Mouse (Mus musculus) ES-Bruce4 (cell line): ENCODE measurements around the gene Cfl1. TPM values are rescaled to one million over a fixed set of nuclear protein-coding genes. Genes with fewer than 3 reads are reported as not detected.

Experiments
- H3K27ac ChIP-seq: 2 replicates; pipeline ENCODE4 v1.5.1; 2012; ENCODE audit warnings: low read length, inconsistent platforms; ENCODE audit not compliant: insufficient read depth
- H3K27me3 ChIP-seq: 2 replicates; pipeline ENCODE4 v1.6.1; 2012; ENCODE audit warnings: mild to moderate bottlenecking, low read length, inconsistent platforms; ENCODE audit not compliant: control insufficient read depth, poor library complexity, insufficient read depth, severe bottlenecking
- H3K36me3 ChIP-seq: 2 replicates; pipeline ENCODE4 v1.6.1; 2012; ENCODE audit warnings: inconsistent platforms, mild to moderate bottlenecking, low read length, moderate library complexity; ENCODE audit not compliant: control insufficient read depth, poor library complexity, insufficient read depth, severe bottlenecking
- H3K4me1 ChIP-seq: one replicate; pipeline ENCODE4 v1.8.1; 2011; ENCODE audit warnings: low read length; ENCODE audit not compliant: control insufficient read depth, insufficient read depth
- H3K4me3 ChIP-seq: 2 replicates; pipeline ENCODE4 v1.5.1; 2011; ENCODE audit warnings: low read depth, mild to moderate bottlenecking, low read length
- H3K9ac ChIP-seq: 2 replicates; pipeline ENCODE4 v1.6.1; 2012; ENCODE audit warnings: low read depth, mild to moderate bottlenecking, inconsistent platforms; ENCODE audit not compliant: poor library complexity, severe bottlenecking
- H3K9me3 ChIP-seq: replicated peaks from 2 replicates; pipeline ENCODE4 v1.6.1; 2012; ENCODE audit warnings: mild to moderate bottlenecking, low read length, inconsistent platforms; ENCODE audit not compliant: control insufficient read depth, poor library complexity, insufficient read depth, severe bottlenecking
- CTCF ChIP-seq: IDR thresholded peaks from one replicate; pipeline ENCODE4 v1.8.1; 2011; ENCODE audit warnings: low read depth, low read length
- EP300 ChIP-seq: IDR thresholded peaks from 2 replicates; pipeline ENCODE4 v1.6.1; 2011; ENCODE audit warnings: low read depth, low read length; ENCODE audit not compliant: insufficient read depth
- POLR2A ChIP-seq: IDR thresholded peaks from one replicate; pipeline ENCODE4 v1.8.1; 2011; ENCODE audit warnings: low read length; ENCODE audit not compliant: insufficient read depth
- polyA plus RNA-seq: library from polyadenylated mRNA; stranded (reverse); fragments of >200 nt; gene quantifications from 2 replicates; pipeline ENCODE4 v1.2.4, GENCODE M21; 2011; ENCODE audit warnings: low read depth; ENCODE audit not compliant: missing spikeins, insufficient read depth, insufficient read length

Gene Cfl1
- polyA plus RNA-seq, 1 experiment = 878 TPM

GRCm38 (mm10) chr19:5477004-5477667 lies 13.1 kb upstream of the Cfl1 start:
- Histone ChIP-seq H3K4me1 (no peaks in the 10 kb centered on the region), H3K9me3 (no peaks in the 10 kb centered on the region), H3K27me3 (no peaks in the 10 kb centered on the region), H3K36me3 (no peaks in the 10 kb centered on the region), H3K27ac (no peak overlapping the region), H3K9ac (no peak overlapping the region), H3K4me3 (no peak overlapping the region)
- no peak for TF ChIP-seq POLR2A

- Histone ChIP-seq H3K9me3 (no peaks in the 10 kb centered on the region), H3K9ac (no peak overlapping the region), H3K27me3 (no peaks in the 10 kb centered on the region), H3K27ac (no peak overlapping the region), H3K4me3 (no peak overlapping the region), H3K4me1 (no peaks in the 10 kb centered on the region), H3K36me3 (no peaks in the 10 kb centered on the region)
- TF ChIP-seq POLR2A (no peak), CTCF (no peak), EP300 (no peak)
These were observed 12.5 kb upstream of the Cfl1 start for GRCm38 (mm10) chr19:5477668-5478300.

GRCm38 (mm10) chr19:5480016-5480415 lies 10.2 kb upstream of the Cfl1 start:
- no peak overlapping the region for H3K4me3 ChIP-seq
- H3K27ac ChIP-seq = no peak overlapping the region
- no peaks in the 10 kb centered on the region for H3K9me3 ChIP-seq
- no peaks in the 10 kb centered on the region for H3K27me3 ChIP-seq
- H3K36me3 ChIP-seq = 0 out of 2 replicates have a peak, but pooled peaks cover 2% of the 10 kb centered on the region
- TF ChIP-seq CTCF (no peak), POLR2A (no peak), EP300 (no peak)
- no peaks in the 10 kb centered on the region for H3K4me1 ChIP-seq
- H3K9ac ChIP-seq = no peak overlapping the region

- Histone ChIP-seq H3K27me3 (no peaks in the 10 kb centered on the region), H3K36me3 (0 out of 2 replicates have a peak, but pooled peaks cover 2% of the 10 kb centered on the region), H3K4me3 (no peak overlapping the region)
These were observed 8.9 kb upstream of the Cfl1 start for GRCm38 (mm10) chr19:5481398-5481797.

GRCm38 (mm10) chr19:5483386-5484359 lies 6.6 kb upstream of the Cfl1 start:
- H3K4me1 ChIP-seq = no peaks in the 10 kb centered on the region

More at GRCm38 (mm10) chr19:5481398-5481797, 8.9 kb upstream of the Cfl1 start:
- Histone ChIP-seq H3K9ac (no peak overlapping the region), H3K4me1 (no peaks in the 10 kb centered on the region), H3K27ac (no peak overlapping the region), H3K9me3 (no peaks in the 10 kb centered on the region)
- TF ChIP-seq CTCF = no peak

GRCm38 (mm10) chr19:5484496-5484895 lies 5.8 kb upstream of the Cfl1 start:
- Histone ChIP-seq H3K9me3 (no peaks in the 10 kb centered on the region), H3K27ac (no peak overlapping the region), H3K4me3 (no peak overlapping the region), H3K9ac (no peak overlapping the region), H3K36me3 (0 out of 2 replicates have a peak, but pooled peaks cover 2% of the 10 kb centered on the region), H3K4me1 (no peaks in the 10 kb centered on the region), H3K27me3 (no peaks in the 10 kb centered on the region)
- TF ChIP-seq CTCF (no peak), POLR2A (no peak), EP300 (no peak)

More at GRCm38 (mm10) chr19:5483386-5484359, 6.6 kb upstream of the Cfl1 start:
- H3K9ac ChIP-seq = no peak overlapping the region
- H3K9me3 ChIP-seq = no peaks in the 10 kb centered on the region
- no peaks in the 10 kb centered on the region for H3K27me3 ChIP-seq
- TF ChIP-seq CTCF = no peak
- no peak for TF ChIP-seq POLR2A
- no peak for TF ChIP-seq EP300
- no peak overlapping the region for H3K27ac ChIP-seq
- H3K4me3 ChIP-seq = no peak overlapping the region
- 0 out of 2 replicates have a peak, but pooled peaks cover 2% of the 10 kb centered on the region for H3K36me3 ChIP-seq
